ENCODE assay signal across 15 mouse cellular contexts in the genomic region with DNA sequence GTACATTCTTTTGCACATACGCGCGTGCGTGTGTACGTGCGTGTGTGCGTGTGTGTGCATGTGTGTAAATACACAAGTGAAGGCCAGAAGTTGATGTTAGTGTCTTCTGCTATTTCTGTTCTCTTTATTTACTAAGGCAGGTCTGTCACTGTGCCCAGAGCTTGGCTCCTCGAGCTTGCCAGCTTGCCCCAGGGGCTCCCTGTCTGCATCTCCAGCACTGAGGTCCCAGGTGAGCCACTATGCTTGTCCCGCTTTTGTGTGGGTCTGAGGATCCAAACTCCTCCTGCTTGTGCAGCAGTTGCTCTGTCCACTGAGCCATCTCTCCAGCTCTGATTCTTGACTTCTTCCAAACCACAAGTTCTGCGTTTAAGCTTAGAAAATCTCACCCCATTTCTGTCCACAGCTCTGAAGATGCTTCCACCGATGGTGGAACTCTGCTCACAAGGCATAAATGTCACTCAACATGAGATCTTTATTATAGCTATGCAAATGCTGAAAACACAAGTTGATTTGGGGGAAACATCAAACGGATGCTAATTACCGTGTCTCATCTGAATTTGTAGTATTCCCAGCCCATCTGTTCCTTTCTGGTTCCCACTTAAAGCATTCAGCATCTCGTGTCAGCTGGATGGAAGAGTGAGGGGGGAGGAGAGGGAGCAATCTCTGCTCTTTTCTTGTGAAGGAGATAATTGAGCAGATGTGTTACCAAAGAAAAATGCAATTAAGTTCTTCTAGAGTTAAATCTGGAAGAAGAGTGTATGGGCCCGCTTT. TPM values are rescaled to one million over a fixed set of nuclear protein-coding genes. Genes with fewer than 3 reads are reported as not detected.
A peak's percentile ranks its signal among the peaks of the same experiment; 100 is the strongest.
DNase-seq lines count a peak whose midpoint lies in the region; ATAC-seq and TF ChIP-seq lines count a peak whose summit lies in the region.
"Had no signal": no experiment of that assay in that cellular context is flagged by ENCODE, and none has a peak within 500 bp of the region (broad histone marks: within the 10 kb centered on the region; RNA-seq: fewer than 3 reads in every experiment).

No protein-coding gene starts in this region.

- no peak overlapping the region for H3K4me2 ChIP-seq in hindbrain, postnatal 0 days (ENCODE audit: low read depth, low read length)
- H3K4me2 ChIP-seq in midbrain, embryonic 15.5 days: no peak overlapping the region
- H3K4me2 ChIP-seq in heart, embryonic 11.5 days: no peak overlapping the region
- H3K4me2 ChIP-seq: liver, embryonic 15.5 days had no signal

- H3K4me3 ChIP-seq in hindbrain, postnatal 0 days (ENCODE audit: low read length): no peak overlapping the region
- H3K4me3 ChIP-seq in midbrain, embryonic 15.5 days: no peak overlapping the region
- H3K4me3 ChIP-seq in heart, embryonic 11.5 days (ENCODE audit: low read depth, low read length): no peak overlapping the region
- H3K4me3 ChIP-seq: liver, embryonic 15.5 days; megakaryocyte, embryonic 14.5 days had no signal

- no peak for TF ChIP-seq CTCF in hindbrain, postnatal 0 days (IDR thresholded peaks at IDR 0.05; ENCODE audit: low read depth)

- H3K4me1 ChIP-seq in hindbrain, postnatal 0 days (ENCODE audit: insufficient read depth, low read length): no peaks in the 10 kb centered on the region
- no peaks in the 10 kb centered on the region for H3K4me1 ChIP-seq in midbrain, embryonic 15.5 days
- H3K4me1 ChIP-seq in heart, embryonic 11.5 days (ENCODE audit: control insufficient read depth, insufficient read depth, low read length): no peaks in the 10 kb centered on the region
- H3K4me1 ChIP-seq: liver, embryonic 15.5 days; megakaryocyte, embryonic 14.5 days had no signal

- WGBS in hindbrain, postnatal 0 days: 61% methylated on average over 15 of the region's 15 CpGs
- 66% methylated on average over 15 of the region's 15 CpGs for WGBS in midbrain, embryonic 15.5 days
- 76% methylated on average over 15 of the region's 15 CpGs for WGBS in heart, embryonic 11.5 days (ENCODE audit: insufficient replicate concordance)

- intact Hi-C loops in heart, postnatal 25 days (cut with DNase I): no loop called here

- ATAC-seq in hindbrain, postnatal 0 days: peak; percentile 67
- peak; percentile 91 for ATAC-seq in midbrain, embryonic 15.5 days (replicated peaks)
- no peak for ATAC-seq in heart, embryonic 11.5 days (replicated peaks; ENCODE audit: insufficient number of reproducible peaks, low FRiP score, low TSS enrichment)
- no peak for ATAC-seq in CD4-positive, CD25-positive, alpha-beta regulatory T cell, adult 4 months

- peak; percentile 85 for DNase-seq in brain, adult 2 months (ENCODE audit: low read depth, low spot score)
- DNase-seq in cerebellum, postnatal 36 days: peak; percentile 6 to 9
- DNase-seq in hindbrain, postnatal 0 days (ENCODE audit: low spot score): peak; percentile 63
- DNase-seq in heart, postnatal 25 days (ENCODE audit: low spot score): no peak
- DNase-seq: adrenal gland, adult 2 months; gastrocnemius, postnatal 25 days; thymus, postnatal 14 days had no signal

- H3K27ac ChIP-seq in hindbrain, postnatal 0 days: no peak overlapping the region
- 0 out of 2 replicates have a peak overlapping the region, but pooled peaks have one; percentile 7 for H3K27ac ChIP-seq in midbrain, embryonic 15.5 days
- no peak overlapping the region for H3K27ac ChIP-seq in heart, embryonic 11.5 days (ENCODE audit: low read depth, low read length)
- H3K27ac ChIP-seq: liver, embryonic 15.5 days had no signal

- no peaks in the 10 kb centered on the region for H3K9me3 ChIP-seq in hindbrain, postnatal 0 days (ENCODE audit: low read length)
- no peaks in the 10 kb centered on the region for H3K9me3 ChIP-seq in midbrain, embryonic 15.5 days
- no peaks in the 10 kb centered on the region for H3K9me3 ChIP-seq in heart, embryonic 11.5 days (replicated peaks; ENCODE audit: control insufficient read depth, low read length)
- H3K9me3 ChIP-seq: liver, embryonic 15.5 days; megakaryocyte, embryonic 14.5 days had no signal

- H3K27me3 ChIP-seq in hindbrain, postnatal 0 days (ENCODE audit: insufficient read depth, low read length): no peaks in the 10 kb centered on the region
- H3K27me3 ChIP-seq in midbrain, embryonic 15.5 days (replicated peaks): no peaks in the 10 kb centered on the region
- H3K27me3 ChIP-seq in heart, embryonic 11.5 days (ENCODE audit: control insufficient read depth, insufficient read depth, low read length): no peaks in the 10 kb centered on the region
- H3K27me3 ChIP-seq: liver, embryonic 15.5 days; megakaryocyte, embryonic 14.5 days had no signal

- H3K9ac ChIP-seq in hindbrain, postnatal 0 days (replicated peaks; ENCODE audit: low read length): no peak overlapping the region
- H3K9ac ChIP-seq in midbrain, embryonic 15.5 days: no peak overlapping the region
- H3K9ac ChIP-seq in heart, embryonic 11.5 days (ENCODE audit: low read depth, low read length): no peak overlapping the region
- H3K9ac ChIP-seq: liver, embryonic 15.5 days had no signal

- H3K36me3 ChIP-seq in hindbrain, postnatal 0 days (ENCODE audit: insufficient read depth, low read length): no peaks in the 10 kb centered on the region
- H3K36me3 ChIP-seq in midbrain, embryonic 15.5 days (replicated peaks): no peaks in the 10 kb centered on the region
- no peaks in the 10 kb centered on the region for H3K36me3 ChIP-seq in heart, embryonic 11.5 days (ENCODE audit: control insufficient read depth, insufficient read depth, low read length)
- H3K36me3 ChIP-seq: liver, embryonic 15.5 days had no signal

RNA-seq across cellular contexts. Expression of a gene that starts 29.1 kb away (rescaled TPM):
- not detected in 2 replicates for total RNA-seq in hindbrain, postnatal 0 days (2014; rRNA removed)
- polyA plus RNA-seq in hindbrain, postnatal 0 days (2015; fragmentation: Nextera tagmentation; extraction: Ambion mirVana): 0.21 and 0.35 TPM in 2 replicates
- polyA plus RNA-seq in midbrain, embryonic 15.5 days (2015; fragmentation: Nextera tagmentation; extraction: Ambion mirVana): not detected in 2 replicates
- not detected in 2 replicates for polyA plus RNA-seq in heart, embryonic 11.5 days (2014; fragmentation: Nextera tagmentation; extraction: Ambion mirVana)
- not detected for polyA plus RNA-seq in CD4-positive, CD25-positive, alpha-beta regulatory T cell, adult 4 months (2017; shearing (Covaris generic))
- not detected for total RNA-seq in heart, postnatal 25 days (2021)
- total RNA-seq: adrenal gland, adult 2 months; ES-E14; layer of hippocampus, postnatal 10 days had no signal
- polyA plus RNA-seq: adrenal gland, adult 2 months; liver, embryonic 15.5 days; small intestine, adult 2 months had no signal

Comparison
In these comparisons a context has a peak if more than half of its experiments do, and no peak if none do; other contexts are left out.
1. ATAC-seq: peak in hindbrain, postnatal 0 days (single experiment) and midbrain, embryonic 15.5 days (single experiment); none in heart, embryonic 11.5 days (single experiment) and CD4-positive, CD25-positive, alpha-beta regulatory T cell, adult 4 months (single experiment).